Mouse (Mus musculus) hindbrain, embryonic 12.5 days (tissue): ENCODE measurements around the gene Camk2n1. TPM values are rescaled to one million over a fixed set of nuclear protein-coding genes. Genes with fewer than 3 reads are reported as not detected.

Experiments
- ATAC-seq: fragments of 200-750 bp; cut with Nextera tagmentation; 2 replicates; pipeline ENCODE4 v1.8.0; 2017; ENCODE audit warnings: moderate TSS enrichment; ENCODE audit not compliant: low FRiP score
- H3K27ac ChIP-seq: fragments of 300-500 bp; sonication (generic); 2 replicates; pipeline ENCODE4 v1.5.1; 2016; ENCODE audit warnings: mild to moderate bottlenecking
- H3K27me3 ChIP-seq: fragments of 300-500 bp; sonication (generic); 2 replicates; pipeline ENCODE4 v1.6.1; 2016; ENCODE audit warnings: mild to moderate bottlenecking
- H3K36me3 ChIP-seq: fragments of 300-500 bp; sonication (generic); 2 replicates; pipeline ENCODE4 v1.6.1; 2016; ENCODE audit warnings: mild to moderate bottlenecking
- H3K4me1 ChIP-seq: fragments of 300-500 bp; sonication (generic); 2 replicates; pipeline ENCODE4 v1.6.1; 2016
- H3K4me2 ChIP-seq: fragments of 300-500 bp; sonication (generic); replicated peaks from 2 replicates; pipeline ENCODE4 v1.6.1; 2016; ENCODE audit warnings: mild to moderate bottlenecking
- H3K4me3 ChIP-seq: fragments of 300-500 bp; sonication (generic); 2 replicates; pipeline ENCODE4 v1.5.1; 2016; ENCODE audit warnings: mild to moderate bottlenecking
- H3K9ac ChIP-seq: fragments of 300-500 bp; sonication (generic); 2 replicates; pipeline ENCODE4 v1.6.1; 2016; ENCODE audit warnings: mild to moderate bottlenecking, moderate library complexity
- H3K9me3 ChIP-seq: fragments of 300-500 bp; sonication (generic); replicated peaks from 2 replicates; pipeline ENCODE4 v1.6.1; 2016; ENCODE audit warnings: mild to moderate bottlenecking
- WGBS: fragments of 180-500 bp; shearing (Covaris S2); methylation state at CpG from one replicate; pipeline ENCODE4 v1.1.7; 2016; 5-methylcytosine and 5-hydroxymethylcytosine counted together
- polyA plus RNA-seq: library from polyadenylated mRNA; unstranded; fragments of >200 nt; fragmentation: Nextera tagmentation; extraction: Ambion mirVana; gene quantifications from 2 replicates; pipeline ENCODE4 v1.2.1, GENCODE M21; 2016

Gene Camk2n1
- polyA plus RNA-seq, 1 experiment from 2014 or later, result 7.9 TPM

DNA sequence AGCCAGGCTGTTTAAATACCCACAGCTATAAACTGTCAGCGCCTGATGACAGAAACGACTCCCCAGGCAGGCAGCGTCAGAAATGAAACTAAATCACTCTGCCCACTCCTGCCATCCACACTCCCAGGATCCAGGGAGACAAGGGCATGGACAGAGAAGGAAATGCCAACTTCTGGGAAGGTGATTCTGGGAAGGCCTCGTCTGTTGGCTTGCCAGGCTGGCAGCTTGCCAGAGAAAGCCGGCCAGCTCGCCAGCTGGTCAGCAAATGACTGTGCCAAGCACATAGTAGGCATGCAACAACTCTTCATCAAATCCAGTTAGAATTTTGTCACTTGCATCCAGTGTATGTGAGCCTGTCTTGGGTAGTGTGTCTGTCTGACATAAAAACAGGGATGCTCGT is 17.1 kb downstream of the Camk2n1 start:
- H3K4me2 ChIP-seq, result no peak overlapping the region
- ATAC-seq, result no peak
- peaks cover 22% of the 10 kb centered on the region for H3K27me3 ChIP-seq
- no peak overlapping the region for H3K9ac ChIP-seq
- H3K27ac ChIP-seq, result no peak overlapping the region
- no peaks in the 10 kb centered on the region for H3K36me3 ChIP-seq
- no peak overlapping the region for H3K4me3 ChIP-seq
- no peaks in the 10 kb centered on the region for H3K9me3 ChIP-seq
- peaks cover 13% of the 10 kb centered on the region for H3K4me1 ChIP-seq
- 73% methylated on average over 7 of the region's 7 CpGs for WGBS

- H3K27me3 ChIP-seq, result peaks cover 14% of the 10 kb centered on the region
- H3K36me3 ChIP-seq, result no peaks in the 10 kb centered on the region
- no peak overlapping the region for H3K4me2 ChIP-seq
- H3K9ac ChIP-seq, result no peak overlapping the region
- no peak overlapping the region for H3K27ac ChIP-seq
- H3K9me3 ChIP-seq, result no peaks in the 10 kb centered on the region
- no peak for ATAC-seq
- H3K4me3 ChIP-seq, result no peak overlapping the region
- 87% methylated on average over 7 of the region's 7 CpGs for WGBS
- no peaks in the 10 kb centered on the region; the same call in 1 of the 2 replicates for H3K4me1 ChIP-seq
These were observed 25.5 kb downstream of the Camk2n1 start for GRCm38 (mm10) chr4:138479595-138479994.

GRCm38 (mm10) chr4:138480962-138481361 is 26.8 kb downstream of the Camk2n1 start:
- H3K4me2 ChIP-seq, result no peak overlapping the region
- no peaks in the 10 kb centered on the region; the same call in 1 of the 2 replicates for H3K4me1 ChIP-seq
- 66% methylated on average over 9 of the region's 9 CpGs for WGBS
- H3K4me3 ChIP-seq, result no peak overlapping the region
- H3K9ac ChIP-seq, result no peak overlapping the region
- H3K27me3 ChIP-seq, result peaks cover 6% of the 10 kb centered on the region
- no peaks in the 10 kb centered on the region for H3K9me3 ChIP-seq
- no peak overlapping the region for H3K27ac ChIP-seq
- ATAC-seq, result no peak
- H3K36me3 ChIP-seq, result no peaks in the 10 kb centered on the region

DNA sequence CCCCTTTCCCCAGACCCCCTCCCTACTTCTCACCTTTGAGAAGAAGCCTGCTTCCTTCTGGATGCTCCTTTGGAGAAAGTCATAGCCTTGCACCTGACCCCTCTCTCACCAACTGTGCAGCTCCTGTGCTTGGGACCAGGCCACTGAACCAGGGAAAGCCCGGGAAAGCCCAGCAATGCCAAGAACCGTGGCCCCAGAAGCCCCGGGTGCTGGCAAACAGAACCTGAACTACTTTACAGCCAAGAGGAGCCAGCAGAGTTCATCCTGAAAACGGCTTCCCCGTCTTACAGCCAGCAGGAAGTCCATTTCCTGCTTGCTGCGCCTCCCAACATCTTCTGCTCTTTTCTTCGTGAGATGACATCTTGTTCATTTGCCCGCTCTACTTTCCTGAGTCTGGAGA is 28.6 kb downstream of the Camk2n1 start:
- H3K9ac ChIP-seq, result no peak overlapping the region
- no peak overlapping the region for H3K4me2 ChIP-seq
- no peak overlapping the region for H3K4me3 ChIP-seq
- no peaks in the 10 kb centered on the region for H3K9me3 ChIP-seq
- WGBS, result 78% methylated on average over 8 of the region's 8 CpGs
- no peaks in the 10 kb centered on the region for H3K36me3 ChIP-seq
- no peaks in the 10 kb centered on the region; the same call in 1 of the 2 replicates for H3K27me3 ChIP-seq
- H3K27ac ChIP-seq, result no peak overlapping the region
- H3K4me1 ChIP-seq, result peaks cover under 1% of the 10 kb centered on the region
- no peak for ATAC-seq

DNA sequence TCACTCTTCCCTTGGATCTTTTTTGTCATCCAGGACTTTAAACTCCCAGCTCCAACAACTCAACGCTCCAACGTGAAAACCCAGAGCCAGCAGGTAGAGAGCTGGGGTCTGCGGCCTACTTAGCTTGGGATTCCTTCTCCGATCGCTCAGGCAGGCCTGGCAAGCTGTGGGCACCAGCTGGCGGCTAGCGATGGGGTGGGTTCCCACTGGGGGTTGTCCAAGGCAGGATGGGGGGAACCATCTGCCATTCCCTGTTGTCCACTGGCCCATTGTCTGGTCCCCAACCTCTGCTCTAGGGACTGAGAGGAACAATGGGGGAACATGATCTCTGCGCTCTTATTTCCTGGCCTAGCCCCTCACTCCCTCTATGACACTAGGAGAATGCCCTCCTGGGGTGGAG is 34.1 kb downstream of the Camk2n1 start:
- no peaks in the 10 kb centered on the region for H3K36me3 ChIP-seq
- H3K27me3 ChIP-seq, result peaks cover 4% of the 10 kb centered on the region; the same call in 1 of the 2 replicates
- WGBS, result 31% methylated on average over 8 of the region's 8 CpGs
- no peaks in the 10 kb centered on the region for H3K9me3 ChIP-seq
- peak; percentile 58; the same call in 1 of the 2 replicates for ATAC-seq
- H3K4me2 ChIP-seq, result no peak overlapping the region
- no peak overlapping the region for H3K9ac ChIP-seq
- peak overlapping the region; percentile 40; the same call in 1 of the 2 replicates for H3K27ac ChIP-seq
- peaks cover 22% of the 10 kb centered on the region for H3K4me1 ChIP-seq
- H3K4me3 ChIP-seq, result no peak overlapping the region

- Histone ChIP-seq H3K9ac (no peak overlapping the region), H3K4me2 (no peak overlapping the region), H3K4me3 (no peak overlapping the region), H3K4me1 (peaks cover 49% of the 10 kb centered on the region), H3K36me3 (no peaks in the 10 kb centered on the region), H3K27me3 (peaks cover 4% of the 10 kb centered on the region; the same call in 1 of the 2 replicates), H3K9me3 (no peaks in the 10 kb centered on the region), H3K27ac (no peak overlapping the region)
- 74% methylated on average over 4 of the region's 4 CpGs for WGBS
- ATAC-seq, result no peak
These were observed 37.0 kb downstream of the Camk2n1 start for GRCm38 (mm10) chr4:138491088-138491487.

DNA sequence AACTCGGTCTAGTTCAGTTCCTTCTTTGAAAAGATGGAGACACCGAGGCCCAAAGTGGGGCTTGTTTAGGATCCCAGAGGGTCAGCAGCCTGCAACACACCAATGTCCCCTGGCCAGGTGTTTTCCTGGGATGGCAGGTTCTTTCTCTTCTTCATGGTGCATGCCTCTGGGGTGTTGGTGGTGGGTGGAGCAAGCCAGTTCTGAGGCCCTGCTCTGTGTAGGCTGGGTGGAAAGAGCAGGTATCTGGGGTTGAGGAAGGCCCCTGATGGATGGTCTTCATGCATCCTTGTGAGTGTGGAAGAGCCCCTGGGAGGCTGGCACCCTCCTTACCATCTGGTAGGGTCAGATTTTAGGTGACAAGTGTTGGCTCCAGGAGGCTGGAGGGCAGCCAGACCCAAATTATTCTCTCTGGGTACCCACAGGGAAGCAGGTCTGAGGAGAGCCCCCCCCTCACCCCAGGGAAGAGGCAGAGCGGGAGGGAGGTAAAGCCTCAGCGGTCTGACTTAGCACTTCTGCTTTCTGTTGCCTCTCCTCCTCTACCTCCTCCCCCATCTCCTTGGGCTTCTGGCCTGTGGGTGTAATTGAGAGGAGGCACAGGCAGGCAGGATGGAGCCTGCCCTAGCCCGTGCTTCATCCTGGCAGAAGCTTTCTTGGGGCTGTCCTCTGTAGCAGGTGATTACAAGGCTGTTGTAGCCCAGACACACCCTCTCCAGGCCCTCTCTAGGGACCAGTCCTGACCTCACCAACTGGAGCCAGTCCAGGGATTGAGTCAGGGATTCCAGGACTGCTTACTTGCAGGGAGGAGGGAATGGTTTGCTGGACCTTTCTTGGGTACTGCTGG is 39.3 kb downstream of the Camk2n1 start:
- Histone ChIP-seq H3K4me1 (peaks cover 56% of the 10 kb centered on the region), H3K4me3 (no peak overlapping the region), H3K4me2 (no peak overlapping the region), H3K27me3 (peaks cover 4% of the 10 kb centered on the region; the same call in 1 of the 2 replicates), H3K9me3 (no peaks in the 10 kb centered on the region), H3K36me3 (no peaks in the 10 kb centered on the region), H3K9ac (0 out of 2 replicates have a peak overlapping the region, but pooled peaks have one; percentile 2), H3K27ac (peak overlapping the region; percentile 40)
- ATAC-seq, result no peak
- WGBS, result 56% methylated on average over 5 of the region's 5 CpGs

DNA sequence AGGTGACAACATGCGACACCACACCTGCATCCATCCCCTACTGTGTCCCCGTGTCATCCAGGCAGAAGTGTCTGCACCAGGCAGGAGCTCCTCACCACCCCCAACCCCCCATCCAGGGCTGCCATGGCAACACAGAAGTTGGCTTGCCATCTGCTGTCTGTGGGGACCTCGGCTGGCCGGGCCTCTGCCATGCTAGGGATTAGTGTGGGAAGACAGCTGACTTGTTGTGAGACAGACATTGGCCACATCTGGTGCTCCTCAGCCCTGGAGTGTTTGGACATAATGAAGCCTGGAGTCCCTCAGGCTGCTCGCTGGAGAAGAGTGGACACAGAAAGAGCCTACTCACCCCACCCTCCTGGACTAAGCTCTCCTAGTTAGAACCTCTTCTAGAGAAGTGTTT is 40.8 kb downstream of the Camk2n1 start:
- Histone ChIP-seq H3K9ac (0 out of 2 replicates have a peak overlapping the region, but pooled peaks have one; percentile 18), H3K4me2 (0 out of 2 replicates have a peak overlapping the region, but pooled peaks have one; percentile 29), H3K27me3 (peaks cover 4% of the 10 kb centered on the region; the same call in 1 of the 2 replicates), H3K36me3 (no peaks in the 10 kb centered on the region), H3K4me1 (peaks cover 51% of the 10 kb centered on the region), H3K4me3 (no peak overlapping the region), H3K27ac (peak overlapping the region; percentile 74), H3K9me3 (no peaks in the 10 kb centered on the region)
- 10% methylated on average over 5 of the region's 5 CpGs for WGBS
- peak; percentile 82 for ATAC-seq

- peaks cover 4% of the 10 kb centered on the region; the same call in 1 of the 2 replicates for H3K27me3 ChIP-seq
- WGBS, result 5% methylated on average over 13 of the region's 13 CpGs
- peaks cover 50% of the 10 kb centered on the region for H3K4me1 ChIP-seq
- ATAC-seq, result no peak
- H3K4me2 ChIP-seq, result peak overlapping the region; percentile 29
- H3K9me3 ChIP-seq, result no peaks in the 10 kb centered on the region
- no peaks in the 10 kb centered on the region for H3K36me3 ChIP-seq
- peak overlapping the region; percentile 74 for H3K27ac ChIP-seq
- no peak overlapping the region for H3K4me3 ChIP-seq
- no peak overlapping the region for H3K9ac ChIP-seq
These were observed 41.7 kb downstream of the Camk2n1 start for GRCm38 (mm10) chr4:138495775-138496174.

DNA sequence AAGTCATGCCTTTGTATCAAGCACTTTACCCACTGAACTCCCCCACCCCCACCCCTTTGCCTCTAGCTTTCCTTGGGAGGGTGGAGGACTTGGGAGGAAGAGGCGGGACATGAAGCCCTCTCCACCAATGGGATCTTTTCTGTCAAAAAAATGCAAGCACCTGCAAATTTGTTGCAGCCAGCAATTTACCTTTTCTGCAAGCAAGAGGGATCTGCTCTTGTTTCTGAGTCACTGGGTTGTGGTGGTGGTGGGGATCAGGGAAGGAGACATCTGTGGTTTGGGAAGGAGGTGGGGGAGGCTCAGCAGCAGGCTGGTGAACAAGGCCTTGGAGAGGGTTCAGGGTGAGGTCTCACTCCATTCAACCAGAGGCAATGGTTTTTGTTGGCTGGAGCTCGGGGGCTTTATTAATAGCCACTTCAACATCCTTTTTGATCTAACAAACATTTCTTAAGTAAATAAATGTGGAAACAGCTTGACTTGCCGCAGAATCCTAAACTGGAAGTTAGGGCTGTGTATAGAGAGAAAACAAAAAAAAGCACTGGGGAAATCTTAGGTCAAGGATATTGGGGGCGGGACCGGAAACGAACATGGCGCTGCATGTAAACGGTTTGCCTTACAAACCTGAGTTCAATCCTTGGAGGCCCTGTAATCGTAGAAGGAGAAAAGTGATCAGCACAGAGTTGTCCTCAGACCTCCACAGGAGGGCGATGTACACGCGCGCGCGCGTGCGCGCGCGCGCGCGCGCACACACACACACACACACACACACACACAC is 42.8 kb downstream of the Camk2n1 start:
- H3K4me1 ChIP-seq, result peaks cover 45% of the 10 kb centered on the region
- ATAC-seq, result no peak
- H3K4me2 ChIP-seq, result no peak overlapping the region
- H3K9me3 ChIP-seq, result no peaks in the 10 kb centered on the region
- WGBS, result 75% methylated on average over 23 of the region's 24 CpGs
- H3K36me3 ChIP-seq, result no peaks in the 10 kb centered on the region
- peaks cover 4% of the 10 kb centered on the region; the same call in 1 of the 2 replicates for H3K27me3 ChIP-seq
- H3K4me3 ChIP-seq, result no peak overlapping the region
- no peak overlapping the region for H3K27ac ChIP-seq
- H3K9ac ChIP-seq, result no peak overlapping the region

DNA sequence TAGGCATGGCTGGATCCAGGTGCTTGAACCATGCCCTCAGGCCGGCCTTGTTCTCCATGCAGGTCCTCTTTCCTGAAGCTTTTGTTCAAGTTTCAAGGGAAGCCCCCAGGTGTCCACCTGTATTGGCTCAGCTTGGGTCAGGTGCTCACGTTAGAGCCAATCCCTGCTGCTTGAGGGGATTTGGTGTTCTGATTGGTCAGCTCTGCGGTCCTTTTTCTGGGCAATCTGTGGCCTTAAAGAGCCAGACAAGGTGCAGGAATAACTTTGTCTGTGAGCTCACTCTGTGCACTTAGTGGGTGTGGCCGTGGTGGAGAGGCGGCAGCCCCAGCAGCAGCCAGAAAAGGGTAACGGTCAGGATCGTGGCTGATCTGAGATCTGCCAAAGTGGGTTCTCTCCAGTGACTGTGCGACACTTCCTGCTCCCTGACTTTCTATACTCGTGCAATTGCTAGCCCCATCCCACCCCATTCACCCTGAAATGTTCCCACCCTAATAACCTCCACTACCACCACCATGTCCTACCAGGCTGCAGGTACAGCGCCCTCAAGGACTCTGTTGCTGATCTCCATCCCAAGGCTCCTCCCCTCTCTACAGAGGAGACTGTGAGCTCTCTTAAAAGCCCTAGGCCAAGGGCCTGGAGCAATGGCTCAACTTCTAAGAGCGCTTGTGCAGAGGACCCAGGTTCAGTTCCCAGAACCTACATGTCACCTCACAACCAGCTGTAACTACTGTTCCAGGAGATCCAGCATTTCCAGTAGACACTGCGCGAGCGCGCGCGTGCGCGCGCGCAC is 45.9 kb downstream of the Camk2n1 start:
- Histone ChIP-seq H3K4me3 (no peak overlapping the region), H3K4me1 (peaks cover 41% of the 10 kb centered on the region), H3K27ac (no peak overlapping the region), H3K36me3 (no peaks in the 10 kb centered on the region), H3K27me3 (no peaks in the 10 kb centered on the region), H3K9ac (no peak overlapping the region), H3K9me3 (no peaks in the 10 kb centered on the region), H3K4me2 (no peak overlapping the region)
- ATAC-seq, result no peak
- 82% methylated on average over 21 of the region's 21 CpGs for WGBS
